Mouse (Mus musculus): ENCODE data around the gene Cbr3. TPM values are rescaled to one million over a fixed set of nuclear protein-coding genes. Genes with fewer than 3 reads are reported as not detected.

Cbr3 gene
- total RNA-seq, 2 experiments from 2014 or later, result 18.1 to 19.7 TPM

Other genes with a start within 250 kb of the Cbr3 start
- gene Setd4, start 79.2 kb upstream of the Cbr3 start, total RNA-seq (2021), result 10 to 100 TPM in 1 of 2 experiments, 1 to 10 TPM in 1; 7.0 to 11.6 TPM
- gene Cbr1, start 77.4 kb upstream of the Cbr3 start, total RNA-seq (2021), result 10 to 100 TPM; 67.9 to 76.2 TPM
- 1 to 10 TPM; 3.5 to 3.6 TPM for gene Gm5678, start 55.1 kb upstream of the Cbr3 start, total RNA-seq (2021)
- gene Dop1b, start 28.7 kb downstream of the Cbr3 start, total RNA-seq (2021), result 100 to 1,000 TPM; 101 to 104 TPM
- 10 to 100 TPM; 29.2 to 29.9 TPM for gene Morc3, start 148.9 kb downstream of the Cbr3 start, total RNA-seq (2021)
- gene Chaf1b, start 200.7 kb downstream of the Cbr3 start, total RNA-seq (2021), result 1 to 10 TPM; 1.8 to 2.2 TPM